Mouse (Mus musculus) thymus, postnatal 36 days (tissue): Measurements from ENCODE around the gene Phc2.
A peak's percentile ranks its signal among the peaks of the same experiment; 100 is the strongest.

Source experiments
- DNase-seq, 2 experiments: peaks; one replicate each; pipeline ENCODE4 v3.0.0; 2022; ENCODE audit warnings: mixed read lengths in 2 of 2

Phc2 gene

DNA sequence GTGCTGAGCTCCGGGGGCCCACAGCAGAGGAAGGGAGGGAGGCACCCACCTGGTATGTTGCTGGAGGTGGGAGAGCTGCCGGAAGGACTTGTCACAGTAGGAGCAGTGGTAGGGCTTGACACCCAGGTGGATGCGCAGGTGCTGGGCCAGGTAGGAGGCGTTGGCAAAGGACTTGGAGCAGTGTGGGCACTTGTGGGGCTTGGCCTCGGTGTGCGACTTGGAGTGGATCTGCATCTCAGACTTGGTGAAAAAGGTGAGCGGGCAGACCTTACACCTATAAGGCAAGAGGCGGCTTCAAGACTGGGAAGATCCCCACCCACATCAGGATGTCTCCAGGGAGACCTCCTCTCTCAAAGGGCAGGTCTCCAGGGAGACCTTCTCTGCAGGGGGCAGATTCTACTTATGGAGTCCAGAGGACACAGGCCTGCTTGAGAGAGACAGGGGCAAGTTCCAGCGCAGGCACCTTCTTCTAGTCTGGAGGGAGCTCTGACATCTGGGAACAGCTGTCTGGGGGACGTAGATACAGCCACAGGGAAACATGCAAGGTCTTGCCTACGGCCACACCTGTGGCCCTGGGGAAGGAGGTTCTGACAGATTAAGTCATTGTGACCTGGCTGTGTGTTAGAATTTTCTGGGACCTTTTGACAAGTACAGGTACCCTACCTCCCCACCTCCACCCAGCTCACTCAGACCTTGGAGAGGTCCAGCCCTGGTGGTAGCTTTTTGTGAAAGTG, 131.6 kb downstream of the Phc2 start:
- DNase-seq = no peak

DNA sequence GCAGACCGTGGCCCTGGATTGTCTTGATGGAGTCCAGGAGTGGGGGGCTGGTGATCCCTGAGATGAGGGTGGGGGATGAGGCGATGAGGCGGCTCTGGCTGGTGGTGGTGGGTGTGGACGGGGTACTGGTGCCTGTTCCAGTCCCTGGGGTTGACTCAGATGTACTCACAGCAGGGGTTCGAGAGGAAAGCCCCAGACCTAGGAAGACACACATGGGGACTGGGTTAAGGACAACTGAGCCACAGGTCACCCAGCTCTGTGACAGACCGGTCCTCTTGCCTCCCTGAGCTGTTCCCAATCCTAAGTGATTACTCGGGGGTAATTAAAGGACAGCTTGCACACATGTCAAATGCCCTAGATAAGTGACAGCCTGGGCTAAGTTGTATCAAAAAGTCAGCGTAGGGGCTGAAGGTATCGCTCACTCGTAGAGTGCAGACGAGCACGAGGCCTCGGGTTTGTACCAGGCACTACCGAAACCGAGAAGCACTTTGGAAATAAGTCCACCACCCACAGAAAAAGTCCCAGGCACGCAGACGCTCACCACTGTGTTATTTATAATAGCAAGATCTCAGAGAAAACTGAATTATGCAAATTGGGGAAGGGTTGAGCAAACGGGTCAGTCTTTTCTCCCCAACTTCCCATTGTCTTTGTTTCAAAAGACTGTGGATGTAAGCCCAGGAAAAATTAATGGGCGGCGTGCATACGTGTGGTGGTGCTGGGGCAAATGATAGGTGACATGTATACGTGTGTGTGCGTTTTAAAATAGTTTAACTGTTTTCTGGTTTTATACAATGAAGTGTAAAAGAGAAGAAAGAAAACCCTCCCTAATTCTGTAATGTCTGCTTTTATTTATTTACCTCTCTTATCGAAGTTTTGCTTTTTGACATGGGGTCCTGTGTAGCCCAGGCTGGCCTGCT, 132.8 kb downstream of the Phc2 start:
- DNase-seq = no peak

DNA sequence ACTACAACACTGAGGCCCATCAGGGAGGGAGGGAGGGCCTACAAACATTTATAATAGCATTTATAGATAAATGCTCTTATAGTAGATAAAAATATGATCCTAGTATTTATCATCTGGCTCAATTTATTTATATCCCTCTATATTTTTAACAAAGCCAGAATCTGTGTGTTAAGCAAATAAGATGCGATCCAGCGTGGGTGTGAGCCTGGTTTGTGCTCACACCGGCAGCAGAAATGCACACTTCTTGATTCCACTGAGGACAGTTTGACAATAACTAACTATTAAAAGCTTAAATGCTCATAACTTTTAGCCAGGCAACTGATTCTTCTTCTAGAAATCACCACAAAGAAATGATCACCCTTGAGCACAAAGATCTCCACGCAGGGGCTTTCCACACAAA, 133.6 kb downstream of the Phc2 start:
- no peak for DNase-seq

- no peak for DNase-seq
Observed at GRCm38 (mm10) chr4:128789646-128790045, 135.1 kb downstream of the Phc2 start.

- DNase-seq = no peak
Observed at GRCm38 (mm10) chr4:128793710-128794109, 139.2 kb downstream of the Phc2 start.

DNA sequence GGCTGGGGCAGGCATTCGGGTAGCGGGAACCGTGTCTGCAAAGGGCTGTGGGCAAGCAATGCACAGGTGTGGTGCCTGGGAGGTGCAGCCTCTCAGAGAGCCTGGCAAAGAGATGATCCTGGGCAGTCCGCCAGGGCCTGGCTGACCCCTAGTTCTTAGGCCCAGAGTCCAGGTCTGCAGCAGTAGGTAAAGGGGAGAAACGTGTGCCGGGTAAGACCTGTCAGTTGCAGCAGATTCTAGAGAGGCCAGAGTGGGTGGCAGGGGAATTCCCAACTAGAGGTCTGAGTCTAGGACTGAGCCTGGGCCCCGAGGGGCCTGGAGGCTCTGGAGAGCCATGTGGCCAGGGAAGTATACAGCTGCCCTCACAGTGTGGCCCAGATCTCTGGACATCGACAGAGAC, 139.7 kb downstream of the Phc2 start:
- no peak for DNase-seq

- peak; percentile 31 to 50 for DNase-seq
Observed at GRCm38 (mm10) chr4:128795596-128795995, 141.1 kb downstream of the Phc2 start.

- DNase-seq = no peak
Observed at GRCm38 (mm10) chr4:128796788-128797187, 142.3 kb downstream of the Phc2 start.

DNA sequence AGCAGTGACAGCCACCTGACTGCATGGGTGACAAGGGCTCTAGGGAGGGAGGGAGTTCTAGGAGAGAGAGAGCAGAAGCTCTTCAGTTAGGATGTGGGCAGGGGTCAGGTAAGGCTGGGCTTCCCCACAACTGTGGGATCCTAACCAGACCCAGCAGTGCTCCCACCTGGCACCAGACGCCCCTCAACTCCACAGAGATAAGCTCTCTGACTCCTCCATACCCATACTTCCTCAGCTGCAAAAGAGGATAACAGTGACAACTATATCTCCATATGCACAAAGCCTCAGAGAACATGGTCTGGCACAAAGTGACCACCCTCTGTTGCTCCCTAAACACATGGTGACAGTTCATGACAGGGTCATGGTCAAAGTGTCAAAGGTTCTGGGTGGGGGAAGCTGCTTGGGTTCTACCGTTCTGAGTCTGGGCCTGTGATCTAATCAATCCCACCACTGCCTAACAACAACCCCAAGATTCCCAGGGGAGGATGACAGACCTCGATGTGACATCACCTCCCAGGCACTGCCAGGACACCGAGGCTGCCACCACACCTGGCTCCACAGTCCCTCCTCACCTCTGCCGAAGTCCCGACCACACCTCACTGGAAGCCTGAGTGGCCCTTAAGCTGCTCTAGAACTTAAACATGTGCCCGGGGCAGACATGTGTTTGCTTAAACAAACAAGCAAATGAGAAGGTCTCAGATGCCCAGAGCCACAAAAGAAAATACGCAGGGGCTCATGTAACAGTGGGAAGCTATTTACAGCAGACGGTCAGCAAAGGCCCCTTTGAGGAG, 147.4 kb downstream of the Phc2 start:
- DNase-seq = no peak
